Mouse (Mus musculus): ENCODE measurements at regions not wholly inside any gene's neighbourhood (a gene's known extent, or its start where the extent isn't known, plus 50 kb on each side); places are given as distances from the start of the nearest gene placed in this dataset.

- TF ChIP-seq CTCF (IDR thresholded peaks at IDR 0.05; ENCODE audit: low read depth) = no peak
- 28% methylated on average over 4 of the region's 4 CpGs for WGBS
- no peak overlapping the region for H3K27ac ChIP-seq (ENCODE audit: low read depth, low read length)
- H3K9me3 ChIP-seq (ENCODE audit: control insufficient read depth) = no peaks in the 10 kb centered on the region
- H3K4me3 ChIP-seq (ENCODE audit: low read depth, low read length) = no peak overlapping the region
- no peaks in the 10 kb centered on the region for H3K27me3 ChIP-seq (replicated peaks; ENCODE audit: control insufficient read depth, insufficient read depth, low read length)
- H3K9ac ChIP-seq (ENCODE audit: low read depth, low read length) = no peak overlapping the region
- H3K4me1 ChIP-seq (replicated peaks; ENCODE audit: control insufficient read depth, insufficient read depth, low read length) = no peaks in the 10 kb centered on the region
- no peaks in the 10 kb centered on the region for H3K36me3 ChIP-seq (ENCODE audit: control insufficient read depth, insufficient read depth)
- no peak for ATAC-seq
- no peak overlapping the region for H3K4me2 ChIP-seq (replicated peaks; ENCODE audit: low read depth)
Measured at GRCm38 (mm10) chr14:105767100-105767499, 129.5 kb downstream of the Spry2 start.

- Histone ChIP-seq H3K36me3 (ENCODE audit: control insufficient read depth, insufficient read depth) (no peaks in the 10 kb centered on the region), H3K9ac (ENCODE audit: low read depth, low read length) (no peak overlapping the region), H3K4me3 (ENCODE audit: low read depth, low read length) (no peak overlapping the region), H3K9me3 (ENCODE audit: control insufficient read depth) (no peaks in the 10 kb centered on the region), H3K27me3 (replicated peaks; ENCODE audit: control insufficient read depth, insufficient read depth, low read length) (no peaks in the 10 kb centered on the region), H3K4me1 (replicated peaks; ENCODE audit: control insufficient read depth, insufficient read depth, low read length) (no peaks in the 10 kb centered on the region), H3K27ac (ENCODE audit: low read depth, low read length) (no peak overlapping the region), H3K4me2 (replicated peaks; ENCODE audit: low read depth) (no peak overlapping the region)
- TF ChIP-seq CTCF (IDR thresholded peaks at IDR 0.05; ENCODE audit: low read depth) = no peak
- 74% methylated on average over 4 of the region's 4 CpGs for WGBS
- ATAC-seq = no peak
Measured at GRCm38 (mm10) chr14:105752509-105753375, 143.9 kb downstream of the Spry2 start.

GRCm38 (mm10) chr14:105751762-105752161 lies 144.9 kb downstream of the Spry2 start:
- no peak for ATAC-seq
- Histone ChIP-seq H3K27ac (ENCODE audit: low read depth, low read length) (no peak overlapping the region), H3K36me3 (ENCODE audit: control insufficient read depth, insufficient read depth) (no peaks in the 10 kb centered on the region), H3K9ac (ENCODE audit: low read depth, low read length) (no peak overlapping the region), H3K9me3 (ENCODE audit: control insufficient read depth) (no peaks in the 10 kb centered on the region), H3K4me3 (ENCODE audit: low read depth, low read length) (no peak overlapping the region), H3K4me2 (replicated peaks; ENCODE audit: low read depth) (no peak overlapping the region), H3K27me3 (replicated peaks; ENCODE audit: control insufficient read depth, insufficient read depth, low read length) (no peaks in the 10 kb centered on the region), H3K4me1 (replicated peaks; ENCODE audit: control insufficient read depth, insufficient read depth, low read length) (no peaks in the 10 kb centered on the region)
- no peak for TF ChIP-seq CTCF (IDR thresholded peaks at IDR 0.05; ENCODE audit: low read depth)
- 86% methylated on average over 7 of the region's 7 CpGs for WGBS

- Histone ChIP-seq H3K9ac (ENCODE audit: low read depth, low read length) (no peak overlapping the region), H3K27ac (ENCODE audit: low read depth, low read length) (no peak overlapping the region), H3K4me3 (ENCODE audit: low read depth, low read length) (no peak overlapping the region), H3K27me3 (replicated peaks; ENCODE audit: control insufficient read depth, insufficient read depth, low read length) (no peaks in the 10 kb centered on the region), H3K36me3 (ENCODE audit: control insufficient read depth, insufficient read depth) (no peaks in the 10 kb centered on the region), H3K9me3 (ENCODE audit: control insufficient read depth) (no peaks in the 10 kb centered on the region), H3K4me2 (replicated peaks; ENCODE audit: low read depth) (no peak overlapping the region), H3K4me1 (replicated peaks; ENCODE audit: control insufficient read depth, insufficient read depth, low read length) (no peaks in the 10 kb centered on the region)
- WGBS = 57% methylated on average over 2 of the region's 2 CpGs
- no peak for TF ChIP-seq CTCF (IDR thresholded peaks at IDR 0.05; ENCODE audit: low read depth)
- ATAC-seq = no peak
Measured at GRCm38 (mm10) chr14:105744578-105744977, 152.0 kb downstream of the Spry2 start.

- no peak overlapping the region for H3K27ac ChIP-seq (ENCODE audit: low read depth, low read length)
- no peak overlapping the region for H3K4me3 ChIP-seq (ENCODE audit: low read depth, low read length)
- H3K36me3 ChIP-seq (ENCODE audit: control insufficient read depth, insufficient read depth) = no peaks in the 10 kb centered on the region
- H3K9ac ChIP-seq (ENCODE audit: low read depth, low read length) = no peak overlapping the region
- H3K9me3 ChIP-seq (ENCODE audit: control insufficient read depth) = no peaks in the 10 kb centered on the region
- no peaks in the 10 kb centered on the region for H3K27me3 ChIP-seq (replicated peaks; ENCODE audit: control insufficient read depth, insufficient read depth, low read length)
- no peak for TF ChIP-seq CTCF (IDR thresholded peaks at IDR 0.05; ENCODE audit: low read depth)
- no peak overlapping the region for H3K4me2 ChIP-seq (replicated peaks; ENCODE audit: low read depth)
- H3K4me1 ChIP-seq (replicated peaks; ENCODE audit: control insufficient read depth, insufficient read depth, low read length) = no peaks in the 10 kb centered on the region
- ATAC-seq = no peak
- WGBS = 71% methylated on average over 3 of the region's 3 CpGs
Measured at GRCm38 (mm10) chr14:105744125-105744524, 152.5 kb downstream of the Spry2 start.

GRCm38 (mm10) chr14:105740889-105741288 lies 155.7 kb downstream of the Spry2 start:
- WGBS = 68% methylated on average over 11 of the region's 11 CpGs
- no peaks in the 10 kb centered on the region for H3K9me3 ChIP-seq (ENCODE audit: control insufficient read depth)
- H3K4me3 ChIP-seq (ENCODE audit: low read depth, low read length) = no peak overlapping the region
- no peak overlapping the region for H3K4me2 ChIP-seq (replicated peaks; ENCODE audit: low read depth)
- no peaks in the 10 kb centered on the region for H3K36me3 ChIP-seq (ENCODE audit: control insufficient read depth, insufficient read depth)
- no peak overlapping the region for H3K9ac ChIP-seq (ENCODE audit: low read depth, low read length)
- no peaks in the 10 kb centered on the region for H3K4me1 ChIP-seq (replicated peaks; ENCODE audit: control insufficient read depth, insufficient read depth, low read length)
- no peaks in the 10 kb centered on the region for H3K27me3 ChIP-seq (replicated peaks; ENCODE audit: control insufficient read depth, insufficient read depth, low read length)
- H3K27ac ChIP-seq (ENCODE audit: low read depth, low read length) = no peak overlapping the region
- no peak for ATAC-seq
- no peak for TF ChIP-seq CTCF (IDR thresholded peaks at IDR 0.05; ENCODE audit: low read depth)
